Mouse (Mus musculus) brain, adult 2 months (tissue): ENCODE measurements around the gene Tnni2.

Experiments used
- DNase-seq: peaks from one replicate; pipeline ENCODE4 v3.0.0; 2011; ENCODE audit warnings: low read depth, low spot score

Gene Tnni2

DNA sequence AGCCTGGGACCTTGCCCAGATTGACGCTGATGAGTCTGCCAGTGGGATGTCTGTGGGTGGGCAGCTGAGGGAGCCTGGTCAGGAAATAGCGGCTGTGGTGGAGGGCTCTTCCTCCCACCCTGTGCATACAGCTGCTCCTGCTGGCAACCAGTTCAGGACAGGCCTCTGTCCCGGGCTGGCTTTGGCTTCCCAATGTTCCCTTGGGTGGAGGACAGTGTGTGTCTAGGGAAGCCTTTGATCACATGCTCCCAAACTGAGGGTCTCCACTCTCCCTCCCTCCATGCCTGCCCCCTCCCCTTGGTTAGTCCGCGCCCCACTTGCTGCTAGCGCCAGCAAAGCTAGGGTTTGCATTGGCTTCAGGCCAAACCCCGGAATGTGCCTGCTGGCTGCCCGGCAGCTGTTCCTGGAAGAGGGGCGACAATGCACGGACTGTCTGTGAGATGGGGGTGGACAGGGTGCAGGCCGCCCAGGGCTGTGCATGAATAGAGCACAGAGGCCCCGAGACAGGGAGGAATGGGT lies 11.4 kb upstream of the Tnni2 start:
- DNase-seq: peak; percentile 41

DNA sequence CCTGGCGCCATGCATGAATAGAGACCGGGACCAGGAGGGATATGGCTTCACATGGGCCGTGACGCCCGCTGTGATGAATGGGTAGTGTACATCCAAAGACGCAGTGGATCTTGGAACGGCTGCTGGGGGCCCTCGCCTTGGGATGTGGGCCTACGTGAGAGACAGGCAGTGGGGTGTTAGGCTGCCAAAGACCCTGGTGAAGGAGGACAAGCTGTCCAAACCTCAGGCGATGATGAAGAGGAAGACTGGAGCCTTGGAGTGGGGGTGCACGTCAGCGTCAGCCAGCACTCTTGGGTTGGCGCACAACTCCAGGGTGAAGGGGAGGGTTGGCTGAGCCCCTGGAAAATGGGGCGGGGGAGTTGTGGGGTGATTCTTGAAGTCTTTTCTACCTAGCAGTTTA lies 10.5 kb upstream of the Tnni2 start:
- no peak for DNase-seq

DNA sequence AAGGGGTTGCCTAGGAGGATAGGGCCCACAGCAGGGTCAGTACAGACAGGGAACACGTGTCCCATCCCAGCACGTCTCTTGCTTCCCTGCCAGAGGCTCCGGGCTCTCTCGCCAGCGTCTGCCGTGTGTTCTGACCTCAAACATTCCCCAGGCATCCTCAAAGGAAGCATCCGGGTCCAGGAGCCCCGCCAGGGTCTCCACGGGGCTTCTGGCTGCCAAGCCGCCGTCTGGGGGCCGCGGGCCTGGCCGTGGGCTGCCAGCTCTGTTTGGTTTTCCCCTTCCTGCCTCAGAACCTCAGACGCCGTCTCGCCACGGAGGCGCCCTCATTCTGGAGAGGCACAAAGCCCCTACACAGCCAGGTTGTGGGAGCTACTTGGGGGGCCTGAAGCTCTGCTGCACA lies 8.0 kb upstream of the Tnni2 start:
- no peak for DNase-seq

DNA sequence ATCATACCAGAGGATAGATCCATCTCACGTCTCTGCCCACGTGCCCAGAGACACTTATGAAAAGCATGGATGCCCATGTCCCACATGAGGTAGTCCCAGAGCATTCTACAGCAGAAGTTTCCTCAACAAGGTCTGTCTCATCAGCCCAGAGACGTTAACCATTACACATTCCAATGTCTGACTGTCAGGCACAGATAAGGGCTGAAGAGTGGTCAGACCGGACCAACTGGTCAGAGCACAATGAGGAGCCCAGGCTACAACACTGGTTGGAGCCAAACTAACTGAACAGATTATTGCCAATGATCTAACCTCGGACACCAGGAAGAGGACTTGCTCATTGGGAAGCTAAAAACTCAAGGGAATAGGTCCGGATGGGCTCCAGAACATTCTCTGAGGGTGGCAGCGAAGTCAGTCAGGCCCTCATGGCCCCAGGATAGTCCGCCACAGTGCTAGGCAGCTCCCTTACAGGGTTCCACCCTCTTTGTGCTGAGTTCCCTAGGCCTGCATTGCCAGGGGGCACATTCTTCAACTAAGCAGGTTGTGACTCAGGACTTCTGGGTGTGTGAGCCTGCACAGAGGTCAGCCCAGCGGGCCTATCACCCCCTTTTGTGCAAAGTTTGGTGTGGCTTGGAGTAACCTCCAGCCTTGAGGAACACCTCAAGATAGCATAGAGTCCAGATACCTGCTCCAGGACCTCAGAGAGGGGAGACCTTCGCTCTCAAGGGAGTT lies 7.3 kb upstream of the Tnni2 start, which contains the start of gene Syt8:
Gene Syt8 (plus strand): TSS at position 714 of the 729 bp plus-strand sequence.
- DNase-seq: no peak

DNA sequence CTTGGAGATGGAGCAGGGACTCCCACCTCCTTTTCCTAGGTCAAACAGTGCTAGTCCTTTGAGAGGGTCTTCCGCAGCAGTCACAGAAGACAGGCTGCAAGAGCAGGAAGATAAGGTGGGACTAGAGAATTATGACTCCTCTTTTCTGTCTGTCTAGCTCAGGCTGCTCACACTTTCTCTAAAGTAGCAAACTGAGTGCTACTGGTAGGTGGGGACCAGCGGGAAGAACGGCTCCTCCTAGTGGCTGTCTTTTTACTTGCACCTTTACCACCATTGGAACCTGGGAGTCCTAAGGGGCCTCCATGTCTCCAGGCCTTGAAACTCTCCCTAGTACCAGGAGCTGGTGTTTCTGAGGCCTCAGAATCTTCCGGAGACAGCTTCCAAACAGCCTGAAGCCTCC lies 6.1 kb upstream of the Tnni2 start:
- peak; percentile 85 for DNase-seq

DNA sequence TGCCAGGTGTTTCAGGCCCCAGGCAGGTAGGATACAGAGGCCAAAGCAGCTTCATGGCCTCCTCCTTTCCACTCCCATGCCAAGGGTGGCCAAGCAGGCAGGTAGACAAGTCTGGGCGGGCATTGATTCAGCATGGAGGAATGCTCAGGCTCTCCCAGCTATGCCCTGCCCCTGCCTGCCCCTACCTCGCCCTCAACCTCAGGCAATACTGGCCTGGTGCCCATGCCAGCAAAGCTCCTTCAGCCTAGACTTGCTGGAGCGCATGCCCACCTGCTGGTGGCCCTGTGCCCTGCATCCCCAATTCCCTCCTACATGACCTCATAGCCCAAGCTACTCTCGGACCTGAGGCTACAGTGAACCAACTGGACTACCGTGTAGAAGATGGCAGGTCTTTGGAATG lies 4.3 kb upstream of the Tnni2 start:
- DNase-seq: no peak

DNA sequence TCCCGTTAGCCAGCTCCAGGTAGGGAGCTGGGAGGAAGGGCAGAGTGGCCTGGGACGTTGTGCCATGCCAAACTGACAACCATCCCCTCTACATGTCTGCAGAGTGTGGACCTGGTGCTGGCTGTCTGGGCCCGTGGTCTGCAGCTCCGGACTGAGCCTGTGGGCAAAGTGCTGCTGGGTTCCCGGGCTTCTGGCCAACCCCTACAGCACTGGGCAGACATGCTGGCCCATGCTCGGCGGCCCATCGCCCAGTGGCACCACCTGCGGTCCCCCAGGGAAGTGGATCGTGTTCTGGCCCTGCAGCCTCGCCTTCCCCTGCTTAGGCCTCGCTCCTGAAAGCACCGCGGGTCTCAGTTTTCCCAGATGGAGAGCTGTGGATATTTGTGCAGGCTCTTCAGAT lies 1.6 kb upstream of the Tnni2 start:
- peak; percentile 20 for DNase-seq

DNA sequence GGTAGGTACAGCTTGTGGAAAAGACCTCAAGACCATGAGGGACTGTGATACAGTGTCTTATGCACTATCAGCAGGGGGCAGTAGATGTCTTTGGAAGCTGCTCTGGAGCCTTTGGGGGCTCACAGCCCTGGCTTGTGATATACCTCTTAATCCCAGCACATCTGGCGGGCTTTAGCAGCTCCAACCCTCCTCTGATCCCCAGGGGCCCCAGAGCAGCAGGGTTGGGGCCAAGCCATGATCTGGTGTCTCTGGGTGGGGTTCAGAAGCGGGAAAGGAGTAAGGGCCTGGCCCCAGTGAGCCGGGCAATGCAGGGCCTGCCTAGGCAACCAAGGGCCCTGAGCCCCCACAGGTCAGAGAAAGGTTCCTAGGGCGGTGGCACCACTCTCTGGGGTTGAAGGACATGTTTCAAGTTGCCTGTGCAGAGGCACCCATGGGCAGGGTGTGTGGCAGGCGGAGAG lies 922 bp upstream of the Tnni2 start:
- DNase-seq: peak; percentile 63

DNA sequence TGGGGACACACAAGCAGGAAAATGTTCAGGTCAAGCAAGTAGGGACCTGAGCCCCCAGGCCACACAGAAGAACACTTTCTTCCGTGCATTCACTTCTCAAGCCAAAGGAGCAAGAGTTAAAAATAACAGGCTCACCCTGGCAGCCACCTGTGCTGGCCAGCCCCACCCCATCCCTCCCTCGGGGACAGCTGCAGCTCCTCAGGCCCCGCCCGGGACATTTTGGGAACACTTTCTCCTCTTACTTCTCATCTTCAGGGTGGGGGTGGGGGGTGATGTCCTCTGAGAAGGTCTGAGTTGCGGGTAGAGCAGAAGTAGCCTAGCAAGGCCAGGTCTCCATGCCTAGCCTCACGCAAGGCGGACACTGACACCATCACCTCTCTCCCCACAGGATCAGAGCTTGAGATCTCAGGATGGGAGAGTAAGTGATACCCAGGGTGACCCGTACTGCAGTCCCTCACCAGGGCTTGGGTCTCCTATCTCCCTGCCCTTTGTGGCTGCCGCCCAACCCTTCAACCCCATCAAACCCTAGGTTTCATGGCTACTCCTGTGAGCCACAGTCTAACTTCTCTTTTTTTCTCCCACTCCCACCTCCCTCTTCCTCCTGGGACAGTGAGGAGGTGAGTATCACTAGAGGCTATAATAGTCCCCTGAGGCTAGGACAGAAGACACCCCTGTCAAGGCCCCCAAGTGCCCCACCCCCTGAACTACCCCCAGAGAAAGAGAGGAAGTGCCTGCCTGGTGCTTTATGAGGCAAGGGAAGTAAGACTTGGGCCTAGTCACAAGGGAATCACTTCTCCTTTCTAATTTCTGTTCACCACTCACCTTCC lies 686 bp downstream of the Tnni2 start:
- peak; percentile 22 for DNase-seq

DNA sequence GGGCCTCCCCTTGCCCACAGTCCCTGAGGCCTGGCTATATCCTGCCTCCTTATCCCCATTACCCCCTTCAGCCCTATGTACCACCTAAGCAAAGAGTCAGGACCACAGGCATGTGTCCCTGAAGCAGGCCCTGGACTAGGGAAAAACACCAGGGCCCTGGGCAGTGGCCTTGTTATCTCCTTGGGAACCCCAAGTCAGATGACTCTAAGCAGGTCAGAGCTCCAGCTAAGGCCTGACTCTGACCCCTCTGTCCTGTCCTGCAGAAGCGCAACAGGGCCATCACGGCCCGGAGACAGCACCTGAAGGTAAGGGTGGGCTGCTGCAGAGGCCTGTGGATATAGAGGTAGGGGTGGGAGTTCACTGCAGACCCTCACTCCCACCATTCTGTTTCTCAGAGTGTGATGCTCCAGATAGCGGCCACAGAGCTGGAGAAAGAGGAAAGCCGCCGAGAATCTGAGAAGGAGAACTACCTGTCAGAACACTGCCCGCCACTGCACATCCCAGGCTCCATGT lies 1.4 kb downstream of the Tnni2 start:
- DNase-seq: no peak

DNA sequence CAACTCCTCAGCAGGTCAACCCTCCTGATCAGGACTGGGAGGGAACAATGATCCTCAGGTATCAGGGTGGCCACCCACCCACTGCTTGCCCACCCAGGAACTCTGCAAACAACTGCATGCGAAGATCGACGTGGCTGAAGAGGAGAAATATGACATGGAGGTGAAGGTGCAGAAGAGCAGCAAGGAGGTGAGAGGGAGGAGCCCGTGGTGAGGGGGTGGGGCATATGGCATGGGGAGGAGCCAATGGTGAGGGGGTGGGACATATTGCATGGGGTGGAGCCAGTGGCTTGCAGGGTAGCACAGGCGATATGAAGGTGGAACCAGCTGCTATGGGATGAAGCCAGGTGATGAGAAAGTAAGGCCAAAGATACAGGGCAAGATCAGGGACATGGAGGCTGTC lies 1.9 kb downstream of the Tnni2 start:
- DNase-seq: no peak

DNA sequence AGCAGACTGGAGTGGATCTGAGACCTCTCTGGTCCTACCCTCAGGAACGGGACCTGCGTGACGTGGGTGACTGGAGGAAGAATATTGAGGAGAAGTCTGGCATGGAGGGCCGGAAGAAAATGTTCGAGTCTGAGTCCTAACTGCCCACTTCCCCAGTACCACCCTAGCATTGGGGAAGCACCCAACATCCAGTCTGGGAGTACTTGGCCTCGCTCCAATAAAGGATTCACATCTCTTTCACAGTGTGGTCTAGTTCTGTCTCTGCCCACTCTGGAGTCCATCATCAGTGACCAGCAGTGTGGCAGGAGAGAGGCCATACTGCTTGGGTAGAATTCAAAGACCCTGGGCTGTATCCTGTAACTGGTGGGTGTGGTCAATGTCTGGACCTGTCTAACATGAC lies 2.6 kb downstream of the Tnni2 start:
- peak; percentile 18 for DNase-seq

DNA sequence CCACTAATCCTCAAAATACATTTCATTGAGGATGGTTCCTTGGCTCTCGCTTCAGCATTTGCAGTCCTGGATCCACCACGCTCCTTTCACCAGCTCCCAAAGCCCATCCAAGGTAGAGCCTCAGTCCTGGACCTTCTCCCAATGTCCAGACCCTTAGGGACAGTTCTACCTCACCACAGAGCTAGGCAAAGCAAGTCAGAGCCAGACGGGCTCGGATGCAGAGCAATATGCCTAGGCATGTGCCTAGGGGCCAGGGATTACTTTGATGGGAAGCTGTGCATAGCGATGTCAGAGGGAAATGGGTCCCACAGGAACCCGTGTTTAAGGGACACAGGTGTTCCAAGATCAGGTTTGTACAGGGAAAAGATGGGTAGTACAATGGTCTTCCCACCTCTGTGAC lies 3.7 kb downstream of the Tnni2 start:
- DNase-seq: no peak

DNA sequence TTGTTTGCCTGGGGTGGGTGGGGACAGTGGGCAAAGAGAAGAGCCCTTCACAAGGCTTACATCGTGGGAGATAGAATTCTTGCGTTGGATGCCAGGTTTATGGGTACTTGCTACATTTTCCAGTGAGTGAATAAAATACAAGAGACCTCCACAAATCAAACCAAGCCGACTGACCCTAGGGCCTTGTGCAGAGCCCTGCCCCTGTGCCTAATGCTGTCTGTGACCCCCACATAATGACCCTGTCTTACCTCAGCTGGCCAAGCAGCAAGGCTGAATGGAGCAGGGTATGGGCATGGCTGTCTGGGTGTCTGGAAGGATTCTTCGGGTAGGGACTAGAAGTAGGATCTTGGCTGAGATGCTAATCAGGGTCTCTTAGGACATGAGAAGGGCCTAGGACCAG lies 4.7 kb downstream of the Tnni2 start:
- no peak for DNase-seq

DNA sequence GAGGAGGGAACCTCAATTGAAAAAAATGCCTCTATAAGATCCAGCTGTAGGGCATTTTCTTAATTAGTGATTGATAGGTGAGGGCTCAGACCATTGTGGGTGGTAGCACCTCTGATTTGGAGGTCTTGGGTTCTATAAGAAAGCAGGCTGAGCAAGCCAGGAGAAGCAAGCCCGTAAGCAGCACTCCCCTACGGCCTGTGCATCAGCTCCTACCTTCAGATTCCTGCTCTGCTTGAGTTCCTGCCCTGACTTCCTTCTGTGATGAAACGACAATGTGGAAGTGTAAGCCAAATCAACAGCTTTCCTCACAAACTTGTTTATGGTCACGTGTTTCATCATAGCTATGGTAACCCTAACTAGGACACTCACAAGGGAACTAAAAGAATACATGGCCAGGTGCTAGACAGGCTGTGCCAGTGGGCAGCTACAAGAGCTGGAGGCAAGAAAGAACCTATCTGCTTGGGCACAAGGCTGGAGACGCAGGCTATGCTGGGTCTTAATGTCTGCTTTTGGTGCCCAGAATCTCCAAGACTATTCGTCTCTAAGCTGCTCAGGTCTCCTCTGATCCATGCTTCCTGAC lies 7.5 kb downstream of the Tnni2 start:
- peak; percentile 48 for DNase-seq

DNA sequence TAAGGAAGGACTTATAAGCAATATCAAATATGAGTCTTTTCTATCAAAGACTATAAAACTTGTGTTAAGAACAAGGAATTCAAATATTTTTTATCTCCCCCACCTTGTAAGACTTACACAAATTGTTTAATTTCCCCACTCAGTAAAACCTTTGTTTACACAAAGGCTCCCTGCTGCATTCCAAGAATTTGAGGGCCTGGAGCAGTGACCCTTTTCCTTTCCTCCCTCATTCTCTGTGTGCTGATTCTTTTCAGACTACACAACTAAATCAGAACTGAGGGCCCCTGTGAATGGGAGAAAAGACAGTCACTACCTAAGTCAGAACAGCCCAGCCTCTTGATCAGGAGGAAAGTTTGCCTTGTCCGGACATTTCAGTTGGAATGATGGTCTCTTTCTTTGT lies 13.1 kb downstream of the Tnni2 start:
- DNase-seq: no peak

DNA sequence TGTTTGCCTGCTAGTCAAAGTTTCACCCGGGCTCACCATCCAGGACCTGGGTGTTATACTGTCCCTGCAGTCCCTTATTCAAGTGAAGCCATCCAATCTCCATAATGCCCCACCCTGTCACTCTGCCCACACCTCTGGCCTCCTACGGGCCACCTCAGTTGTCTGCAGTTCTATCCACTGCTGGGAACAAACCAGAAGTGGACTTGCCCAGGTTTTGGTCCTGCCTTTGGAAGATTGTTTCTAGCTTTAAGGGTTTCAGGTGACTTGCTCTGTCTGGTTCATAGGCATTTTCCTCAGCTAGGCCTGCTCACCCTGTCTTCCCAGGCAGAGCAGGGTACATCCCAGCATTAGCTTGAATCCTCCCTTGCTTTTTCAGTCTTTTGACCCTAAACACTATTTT lies 13.6 kb downstream of the Tnni2 start:
- no peak for DNase-seq

DNA sequence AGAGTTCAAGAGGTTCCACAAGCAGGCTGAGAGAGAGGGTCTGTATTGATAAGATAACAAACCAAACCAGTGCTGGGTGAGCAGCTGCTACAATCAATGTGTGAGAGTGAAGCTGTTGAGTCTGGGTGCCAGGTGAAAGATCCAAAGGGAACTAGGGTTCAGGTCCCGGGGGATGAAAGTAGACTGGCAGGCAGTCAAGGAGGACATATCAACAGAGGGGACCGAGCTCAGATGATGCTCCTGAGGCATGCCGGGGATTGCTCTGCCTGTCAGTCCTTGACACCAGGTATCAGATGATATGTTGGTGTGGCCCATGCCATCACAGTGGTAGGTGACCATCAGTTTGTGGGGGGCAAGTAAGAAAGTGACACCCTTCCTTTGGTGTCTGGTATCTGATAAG lies 15.2 kb downstream of the Tnni2 start:
- DNase-seq: no peak

DNA sequence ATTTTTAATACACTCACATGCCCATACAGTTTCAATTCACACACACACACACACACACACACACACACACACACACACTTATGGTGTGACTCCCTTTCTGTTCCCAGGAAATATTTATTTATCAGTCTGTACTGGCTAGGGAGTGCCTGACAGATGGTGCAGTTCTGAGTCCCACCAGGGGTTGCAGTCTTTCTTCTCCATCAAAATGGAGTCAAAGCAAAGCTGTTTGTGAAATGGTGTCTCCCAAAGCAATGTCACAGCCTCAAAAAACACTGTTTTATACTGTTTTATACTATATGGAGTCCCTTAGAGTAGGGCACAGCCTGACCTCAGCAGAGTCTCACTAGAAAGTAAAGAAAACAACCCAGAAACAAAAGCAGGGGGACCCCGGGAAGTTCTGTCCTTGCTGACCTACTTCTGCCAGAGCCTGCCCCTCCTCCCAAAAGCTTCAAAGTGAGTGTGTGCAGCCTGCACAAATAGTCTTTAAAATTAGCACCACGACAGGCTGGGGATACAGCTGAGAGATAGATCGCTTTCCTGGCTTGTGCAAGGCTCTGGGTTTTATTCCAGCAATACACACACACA lies 15.7 kb downstream of the Tnni2 start:
- peak; percentile 93 for DNase-seq

DNA sequence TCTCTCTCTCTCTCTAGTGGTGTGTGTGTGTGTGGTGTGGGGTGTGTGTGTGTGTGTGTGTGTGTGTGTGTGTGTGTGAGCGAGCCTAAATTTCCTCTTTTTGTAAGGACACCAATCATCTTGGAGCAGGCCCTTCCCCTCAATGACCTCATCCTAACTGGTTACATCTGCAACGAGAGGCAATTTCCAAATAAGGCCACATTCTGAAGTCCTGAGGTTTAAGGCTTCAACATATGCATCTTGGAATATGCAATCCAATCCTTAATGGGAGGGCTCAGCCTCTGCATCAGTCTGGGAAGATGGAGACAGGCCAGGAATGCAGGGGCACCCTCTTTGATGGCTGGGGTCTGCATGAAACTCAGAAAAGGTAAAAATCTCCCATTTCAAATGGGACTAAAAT lies 16.4 kb downstream of the Tnni2 start:
- DNase-seq: peak; percentile 42

DNA sequence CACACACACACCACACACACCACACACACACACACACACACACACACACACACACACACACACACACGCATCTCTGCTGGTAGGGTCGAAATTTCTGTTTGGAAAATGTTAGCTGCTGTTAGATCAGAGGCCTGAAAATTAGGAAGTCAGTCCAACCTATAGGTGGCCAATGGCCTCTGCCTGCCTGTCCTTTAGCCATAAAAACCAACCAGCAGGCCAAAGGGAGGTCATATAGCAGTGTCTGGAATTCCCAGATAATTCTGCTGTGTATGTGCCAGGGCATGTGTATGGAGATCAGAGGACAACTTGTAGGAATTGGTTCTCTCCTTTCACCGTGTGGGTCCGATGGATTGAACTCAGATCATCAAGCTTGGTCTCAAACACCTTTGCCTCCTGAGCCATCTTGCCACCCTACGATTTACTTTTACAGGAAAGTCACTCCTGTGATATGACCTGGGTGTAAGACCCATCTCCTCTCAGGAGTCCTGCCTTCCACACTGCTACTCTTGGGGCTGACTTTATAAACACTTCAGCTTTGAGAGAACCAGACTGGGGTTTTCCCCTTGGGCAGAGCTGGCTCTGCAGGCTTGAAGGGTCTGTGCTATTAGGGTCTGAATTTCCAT lies 17.2 kb downstream of the Tnni2 start:
- DNase-seq: no peak
